Mouse (Mus musculus): ENCODE measurements around the gene Prtg.

Prtg gene

DNA sequence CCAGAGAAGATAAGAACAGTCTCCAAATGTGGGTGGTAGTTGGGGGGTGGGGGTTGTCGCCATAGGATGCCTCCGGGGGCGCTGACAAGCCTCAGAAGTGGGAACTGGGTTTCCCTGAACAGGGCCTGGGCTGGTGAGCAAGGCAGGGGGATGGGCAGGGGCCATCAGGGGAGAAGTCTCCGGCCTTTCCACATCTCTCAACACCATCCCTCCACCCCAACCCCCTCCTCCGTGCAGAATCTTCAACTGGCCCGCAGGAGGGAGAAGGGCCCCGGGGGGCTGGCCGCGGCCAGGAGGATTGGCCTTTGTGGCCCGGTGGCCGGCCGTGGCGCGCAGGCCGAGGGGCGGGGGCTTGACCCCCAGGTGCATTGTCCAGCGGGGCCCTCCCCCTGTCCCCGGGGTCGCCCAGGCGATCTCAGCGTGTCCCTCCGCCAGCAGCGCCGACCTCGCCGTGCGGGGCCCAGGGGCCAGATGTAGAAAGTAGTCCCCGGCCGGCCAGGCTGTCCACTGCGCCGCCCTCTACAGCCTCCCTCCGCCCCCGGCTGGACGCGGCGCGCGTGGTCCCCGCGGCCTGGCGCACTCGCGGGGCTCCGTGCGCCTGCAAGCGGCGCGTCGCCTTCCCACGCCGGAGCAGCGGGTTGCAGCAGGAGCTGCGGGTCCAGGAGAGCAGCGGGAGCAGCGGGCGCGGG lies at the start of gene Prtg:
TSS of gene Prtg (plus strand) at position 144 of the 689 bp plus-strand sequence.
- peak; percentile 12 for DNase-seq (ENCODE audit: low read depth, low spot score)

DNA sequence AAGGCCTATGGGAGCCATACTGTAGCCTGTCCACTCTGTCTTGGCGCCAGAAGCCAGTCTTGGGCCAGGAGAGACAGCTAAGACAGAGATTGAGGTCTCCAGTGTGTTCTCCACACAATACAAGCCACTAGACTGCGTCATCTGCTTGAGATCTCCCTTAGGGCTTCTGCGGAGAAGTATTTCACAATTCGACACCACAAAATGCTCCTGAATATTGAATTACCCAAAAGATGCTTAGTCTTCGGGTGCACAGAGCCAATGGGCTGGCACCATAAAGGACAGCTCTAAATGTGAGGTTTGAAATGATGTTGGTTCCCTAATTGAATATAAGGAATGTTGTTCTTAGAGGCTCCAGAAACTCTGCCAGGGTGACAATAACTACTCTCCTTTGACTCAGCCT lies 49.5 kb upstream of the Prtg start:
- DNase-seq (ENCODE audit: low read depth, low spot score) = no peak

DNA sequence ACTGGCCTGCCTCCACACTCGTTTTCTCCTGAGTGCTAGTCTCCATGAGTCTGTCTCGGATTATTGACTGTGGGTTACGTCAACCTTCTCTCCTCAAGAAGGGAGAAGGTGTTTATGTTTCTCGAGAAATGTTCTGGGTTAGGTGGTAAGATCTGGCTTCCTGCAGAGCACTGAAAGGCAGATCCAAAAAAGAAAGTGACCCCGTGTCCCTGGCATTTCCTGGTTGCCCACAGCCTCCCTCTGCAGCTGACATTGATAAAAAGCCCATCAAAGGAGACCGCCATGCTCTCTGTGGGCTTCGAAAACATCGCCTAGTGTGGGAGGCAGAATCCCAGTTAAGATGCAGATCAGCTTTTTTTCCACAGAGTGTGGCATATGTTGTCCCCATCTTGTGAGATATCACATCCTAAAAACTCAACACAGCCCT lies 48.0 kb upstream of the Prtg start:
- DNase-seq (ENCODE audit: low read depth, low spot score) = peak; percentile 83

DNA sequence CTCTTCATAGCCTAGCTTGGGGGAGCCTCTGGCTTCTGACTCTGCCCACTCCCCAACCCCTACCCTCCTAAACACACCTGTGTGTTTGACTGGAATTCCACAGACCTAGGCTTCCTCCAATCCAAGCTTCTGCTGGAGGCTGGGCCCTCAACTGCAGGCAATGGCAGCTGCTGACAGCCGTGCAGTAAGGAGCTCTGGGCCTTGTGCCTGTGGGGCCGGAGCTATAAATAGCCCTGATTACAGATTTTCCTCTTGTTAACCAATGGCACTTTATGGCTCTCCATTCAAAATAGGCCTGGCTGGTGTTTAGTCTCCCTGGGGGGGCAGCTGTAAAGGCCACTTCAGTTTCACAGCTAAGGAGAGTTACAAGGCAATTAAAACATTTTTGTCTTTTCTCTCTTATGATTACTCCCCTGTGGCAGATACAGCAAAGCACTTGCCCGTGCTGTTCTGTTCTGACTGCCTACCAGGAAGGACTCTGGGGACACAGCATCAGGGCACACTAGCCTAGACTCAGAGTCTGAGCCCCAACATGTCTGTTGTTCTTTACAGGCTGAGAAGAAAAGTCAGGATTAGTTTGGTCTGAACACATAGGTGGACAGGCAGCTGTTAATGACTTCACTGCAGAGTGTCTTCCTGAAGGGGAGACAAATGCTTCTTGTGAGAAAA lies 43.5 kb upstream of the Prtg start:
- DNase-seq (ENCODE audit: low read depth, low spot score) = peak; percentile 28

DNA sequence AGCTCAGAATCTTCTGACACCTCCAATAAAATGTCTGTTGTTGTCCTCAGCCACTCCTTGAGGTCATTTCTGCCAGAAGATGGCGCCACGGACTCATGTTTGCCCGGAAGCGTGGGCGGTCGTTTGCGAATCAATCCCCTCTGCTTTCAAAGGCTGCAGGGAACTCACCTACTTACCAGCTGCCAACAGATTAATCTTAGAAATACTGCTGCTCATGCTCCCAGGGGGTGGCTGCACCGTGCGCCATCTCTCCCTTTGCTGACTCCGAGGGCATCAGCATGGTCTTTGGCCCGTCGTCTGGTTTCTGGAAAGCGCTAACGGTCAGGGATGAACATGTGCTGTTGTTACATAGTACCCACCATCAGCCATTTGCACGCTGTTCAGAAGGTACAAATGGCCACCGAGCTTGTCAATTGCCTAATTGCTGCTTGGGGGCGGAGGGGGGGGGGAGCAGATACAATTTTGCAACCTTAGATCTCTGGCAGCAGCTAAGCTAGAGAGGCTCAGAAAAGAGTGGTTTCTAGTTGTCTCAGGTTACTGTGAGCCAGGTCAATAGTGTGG lies 39.8 kb upstream of the Prtg start:
- DNase-seq (ENCODE audit: low read depth, low spot score) = peak; percentile 77

DNA sequence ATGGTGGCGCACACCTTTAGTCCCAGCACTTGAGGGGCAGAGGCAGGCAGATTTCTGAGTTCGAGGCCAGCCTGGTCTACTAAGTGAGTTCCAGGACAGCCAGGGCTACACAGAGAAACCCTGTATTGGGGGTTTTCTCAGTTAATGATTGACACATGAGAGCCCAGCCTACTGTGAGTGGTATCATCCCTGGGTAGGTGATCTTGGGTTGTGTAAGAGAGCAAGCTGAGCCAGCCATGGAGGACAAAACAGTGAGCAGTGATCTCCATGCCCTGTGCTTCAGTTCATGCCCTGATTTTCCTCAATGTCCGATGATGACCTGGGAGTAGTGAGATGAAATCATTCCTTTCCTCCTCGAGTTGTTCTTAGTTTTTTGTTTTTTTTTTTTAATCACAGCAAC lies 31.7 kb upstream of the Prtg start:
- no peak for DNase-seq (ENCODE audit: low read depth, low spot score)

DNA sequence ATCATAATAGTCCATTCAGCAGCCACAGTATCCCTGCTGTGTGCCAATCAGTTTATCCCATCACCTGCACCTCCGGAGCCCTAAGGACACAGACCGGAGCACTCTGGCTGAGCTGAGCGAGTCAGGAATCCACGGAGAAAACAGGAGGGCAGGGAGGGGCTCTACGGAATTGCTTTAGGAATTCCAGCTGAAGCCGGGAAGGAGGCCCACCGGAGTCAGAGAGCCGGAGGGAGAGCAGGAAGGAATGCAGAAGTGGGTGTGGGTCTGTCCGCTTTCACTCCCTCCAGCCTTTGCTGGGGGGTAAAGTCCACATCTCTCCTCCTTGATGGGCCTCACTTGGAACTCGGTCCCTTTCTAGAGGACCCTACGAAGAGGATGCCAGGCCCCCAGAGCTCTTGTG lies 27.7 kb upstream of the Prtg start:
- no peak for DNase-seq (ENCODE audit: low read depth, low spot score)

DNA sequence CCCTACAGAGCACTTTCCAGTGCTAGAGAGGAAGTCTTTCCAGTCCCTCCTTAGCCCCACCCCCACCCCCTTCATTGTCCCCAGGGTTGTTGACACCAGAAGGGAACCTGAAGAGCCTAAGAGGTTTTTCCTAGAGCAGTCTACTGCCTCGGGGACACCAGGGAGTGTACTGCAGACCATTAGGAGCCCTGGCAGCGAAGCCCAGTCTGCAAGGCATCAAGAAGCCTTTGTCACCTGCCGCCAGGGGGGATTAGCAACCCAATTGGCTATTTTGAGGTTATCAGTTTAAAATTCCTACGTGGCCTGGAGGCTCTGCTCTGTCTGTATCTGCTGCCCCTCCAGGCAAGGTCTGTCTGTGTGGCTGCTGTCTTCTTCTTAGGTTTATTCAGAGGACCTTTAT lies 26.9 kb upstream of the Prtg start:
- DNase-seq (ENCODE audit: low read depth, low spot score) = no peak

DNA sequence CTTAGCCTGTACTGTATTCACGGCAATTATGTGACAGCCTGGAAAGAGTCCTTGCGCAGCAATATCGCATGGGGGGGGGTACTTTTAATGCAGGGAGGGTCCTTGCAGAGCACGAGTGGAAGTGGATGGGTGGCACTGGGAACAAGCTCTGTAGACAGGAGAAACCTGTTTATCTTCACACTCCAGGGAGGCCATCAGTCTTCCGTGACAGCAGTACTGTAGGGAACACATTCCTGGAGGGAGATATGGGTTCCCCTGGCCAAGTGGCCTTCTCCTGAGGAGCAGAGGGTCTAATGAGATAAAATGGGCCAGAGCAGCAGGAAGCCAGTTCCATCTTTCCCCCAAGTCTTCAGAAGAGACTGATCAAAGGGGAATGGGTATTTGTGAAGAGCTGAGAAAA lies 26.0 kb upstream of the Prtg start:
- DNase-seq (ENCODE audit: low read depth, low spot score) = no peak

DNA sequence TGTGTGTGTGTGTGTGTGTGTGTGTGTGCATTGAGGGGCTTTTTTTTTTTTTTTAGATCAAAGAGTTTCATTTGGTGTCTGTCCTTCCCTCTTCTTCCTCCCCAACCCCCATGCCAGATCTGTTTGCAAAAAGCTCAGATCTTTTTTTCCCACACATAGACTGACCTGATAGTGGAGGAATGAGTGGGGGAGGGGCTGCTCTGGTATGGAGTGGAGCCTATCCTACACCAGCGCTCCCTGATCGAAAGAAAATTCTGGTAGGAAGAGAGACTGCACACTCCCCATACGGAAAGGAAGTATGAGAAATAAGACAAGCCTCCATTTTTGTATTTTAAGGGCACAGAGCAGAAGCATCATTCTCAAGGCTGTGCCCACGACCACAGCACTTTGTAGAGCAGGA lies 25.2 kb upstream of the Prtg start:
- DNase-seq (ENCODE audit: low read depth, low spot score) = no peak

DNA sequence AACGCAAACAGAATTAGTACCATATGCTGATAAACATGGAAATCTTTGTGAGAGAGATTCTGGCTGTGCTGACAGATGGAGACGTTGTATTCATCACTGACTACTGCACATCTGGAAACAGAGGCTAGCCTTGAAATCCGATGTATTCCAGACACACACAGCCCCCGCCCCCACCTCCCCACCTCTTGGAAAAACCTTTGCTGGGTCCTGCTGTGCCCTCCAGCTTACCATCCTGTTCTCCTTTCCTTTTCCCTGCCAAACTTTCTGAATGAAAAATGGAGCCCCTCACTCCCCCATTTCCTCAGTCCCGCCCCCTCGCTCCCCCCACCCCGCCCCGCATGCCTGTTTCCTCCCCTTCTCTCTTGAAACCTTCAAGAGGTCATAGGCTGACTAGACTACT lies 24.6 kb upstream of the Prtg start:
- no peak for DNase-seq (ENCODE audit: low read depth, low spot score)

DNA sequence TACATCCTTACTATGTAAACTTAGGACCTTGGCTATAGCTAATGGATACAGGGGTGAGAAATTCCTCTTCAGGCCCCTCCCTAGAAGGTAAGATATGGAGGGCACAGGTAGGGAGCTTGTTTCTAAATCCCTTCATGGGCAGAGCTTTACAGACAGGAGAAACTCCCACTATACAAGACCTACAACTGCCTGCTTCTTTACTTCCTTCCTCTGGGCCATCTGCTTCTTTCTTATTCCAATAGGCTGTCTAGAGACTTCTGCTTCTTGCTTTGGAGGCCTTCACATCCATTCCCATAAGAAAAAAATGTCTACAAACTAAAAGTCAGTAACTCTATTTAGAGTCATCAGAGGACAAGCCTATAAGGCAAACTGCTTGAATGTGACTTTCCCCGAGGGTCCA lies 18.9 kb upstream of the Prtg start:
- DNase-seq (ENCODE audit: low read depth, low spot score) = no peak

DNA sequence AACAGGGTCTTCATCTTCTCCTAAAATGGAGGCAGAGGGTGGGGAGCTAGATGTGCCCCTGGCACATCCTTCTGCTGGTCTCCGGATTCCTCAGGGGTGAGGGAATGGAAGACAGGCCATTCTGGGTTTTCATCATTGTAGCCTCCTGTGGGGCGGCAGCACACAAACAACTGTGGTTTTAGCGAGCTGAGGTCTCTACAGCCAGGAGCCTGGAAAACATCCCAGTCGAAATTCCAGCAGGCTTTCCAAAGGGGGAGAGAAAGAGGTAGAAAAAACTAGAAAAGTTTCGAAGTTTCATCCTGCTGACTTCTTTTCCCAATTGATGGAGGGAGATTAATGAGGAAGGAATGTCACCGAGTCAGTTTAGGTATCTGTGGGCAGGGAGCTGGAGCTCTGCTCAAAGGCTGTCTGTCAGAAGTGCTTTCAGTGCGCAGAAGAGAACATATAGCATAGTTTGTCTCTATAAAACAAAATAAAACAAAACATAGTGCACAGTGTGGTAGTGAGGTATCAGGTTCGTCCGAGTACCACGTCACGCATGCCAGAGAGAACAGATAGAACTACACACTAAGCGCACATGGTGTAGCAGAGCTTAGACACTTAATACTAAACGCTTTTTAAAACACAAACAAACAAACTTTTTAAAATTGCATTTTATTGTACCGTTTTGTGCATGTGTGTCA lies 16.0 kb upstream of the Prtg start:
- no peak for DNase-seq (ENCODE audit: low read depth, low spot score)

DNA sequence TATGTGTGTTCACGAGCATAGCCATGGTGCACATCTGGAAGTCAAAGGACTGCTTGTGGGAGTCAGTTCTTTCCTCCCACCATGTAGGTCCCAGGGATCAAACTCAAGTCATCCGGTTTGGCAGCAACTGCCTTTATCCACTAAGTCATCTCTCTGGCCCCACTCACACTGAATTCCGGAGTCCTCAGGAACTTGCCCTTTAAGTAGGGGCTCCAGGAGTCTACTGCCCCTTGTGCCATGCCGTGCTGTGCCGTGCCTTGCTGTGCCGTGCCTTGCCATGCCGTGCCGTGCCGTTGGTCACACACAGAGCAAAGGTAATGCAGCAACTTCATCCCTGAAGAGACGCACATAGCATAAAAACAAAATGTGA lies 15.5 kb upstream of the Prtg start:
- DNase-seq (ENCODE audit: low read depth, low spot score) = no peak

DNA sequence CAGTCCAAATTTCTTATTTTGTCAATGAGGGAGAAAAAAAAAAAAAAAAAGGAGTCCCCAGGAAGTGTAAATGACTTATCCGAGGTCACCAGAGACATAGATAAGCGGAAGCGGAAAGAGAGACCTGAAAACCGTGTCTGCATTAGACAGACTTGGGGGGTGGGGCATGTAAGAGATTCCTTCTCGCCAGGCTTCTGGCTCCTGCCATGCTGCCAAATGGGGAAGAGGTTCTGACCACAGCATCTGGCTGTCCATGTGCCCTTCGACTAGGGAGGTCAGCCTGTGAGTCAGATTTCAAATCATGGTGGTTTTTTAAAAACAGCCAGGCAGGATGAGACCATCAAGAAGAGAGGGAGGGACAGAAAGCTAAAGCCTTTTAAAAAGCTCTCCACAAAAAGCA lies 15.0 kb upstream of the Prtg start:
- DNase-seq (ENCODE audit: low read depth, low spot score) = no peak

DNA sequence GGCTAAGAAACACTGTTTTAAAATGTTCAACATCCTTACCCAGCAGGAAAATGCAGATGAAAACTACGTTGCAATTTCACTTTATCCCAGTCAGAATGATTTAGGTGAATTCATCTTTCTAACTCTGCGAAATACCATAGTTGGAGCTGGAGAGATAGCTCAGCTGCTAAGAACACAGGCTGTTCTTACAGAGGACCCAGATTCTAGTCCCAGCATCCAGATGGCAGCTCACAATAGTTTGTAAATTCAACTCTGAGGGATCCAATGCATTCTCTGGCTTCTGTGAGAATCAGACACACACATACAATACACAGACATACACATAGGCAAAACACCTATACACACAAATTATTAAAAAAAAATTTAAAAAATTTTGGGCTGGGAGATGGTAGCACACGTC lies 11.4 kb upstream of the Prtg start:
- peak; percentile 9 for DNase-seq (ENCODE audit: low read depth, low spot score)

DNA sequence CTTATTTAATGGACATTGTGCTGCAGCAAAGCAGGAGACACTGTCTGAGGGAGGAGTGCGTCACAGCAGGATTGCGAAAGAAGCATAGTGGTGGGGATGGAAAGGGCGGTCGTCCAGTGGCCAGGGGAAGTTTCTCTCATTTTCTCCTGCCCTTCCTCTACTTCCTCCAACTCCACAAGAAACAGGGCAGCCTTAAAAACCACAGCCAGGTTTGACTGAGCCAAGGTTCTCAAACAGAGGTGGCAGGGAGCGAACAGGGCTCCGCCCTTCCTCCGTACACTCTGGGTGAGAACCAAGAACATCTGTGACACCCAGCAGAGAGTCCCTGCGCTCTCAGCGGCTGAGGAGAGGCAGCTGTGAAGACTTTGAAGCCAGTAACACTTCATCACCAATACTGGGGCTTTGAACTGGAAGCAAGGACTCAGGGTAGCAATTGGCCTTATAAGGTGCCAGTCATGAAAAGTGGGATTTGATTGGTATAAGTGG lies 9.5 kb upstream of the Prtg start:
- DNase-seq (ENCODE audit: low read depth, low spot score) = no peak

DNA sequence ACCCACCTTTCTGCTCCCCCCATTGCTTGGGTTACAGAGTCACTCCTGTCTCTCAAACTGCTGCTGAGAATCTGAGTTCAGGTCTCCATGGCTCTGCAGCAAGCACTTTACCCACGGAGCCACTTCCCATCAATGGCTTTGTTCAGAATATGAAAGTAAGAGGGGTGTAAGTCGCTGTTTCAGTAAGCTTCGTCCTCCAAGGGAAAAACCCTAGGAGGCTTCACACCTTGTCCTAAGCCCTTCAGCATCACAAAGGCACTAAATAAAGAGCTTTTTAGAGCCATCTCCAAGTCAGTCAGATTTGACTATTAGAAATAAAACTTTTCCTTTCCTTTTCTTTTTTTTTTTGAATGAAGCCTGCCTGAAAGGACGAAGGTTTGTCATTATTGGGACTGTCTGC lies 3.4 kb upstream of the Prtg start:
- no peak for DNase-seq (ENCODE audit: low read depth, low spot score)

DNA sequence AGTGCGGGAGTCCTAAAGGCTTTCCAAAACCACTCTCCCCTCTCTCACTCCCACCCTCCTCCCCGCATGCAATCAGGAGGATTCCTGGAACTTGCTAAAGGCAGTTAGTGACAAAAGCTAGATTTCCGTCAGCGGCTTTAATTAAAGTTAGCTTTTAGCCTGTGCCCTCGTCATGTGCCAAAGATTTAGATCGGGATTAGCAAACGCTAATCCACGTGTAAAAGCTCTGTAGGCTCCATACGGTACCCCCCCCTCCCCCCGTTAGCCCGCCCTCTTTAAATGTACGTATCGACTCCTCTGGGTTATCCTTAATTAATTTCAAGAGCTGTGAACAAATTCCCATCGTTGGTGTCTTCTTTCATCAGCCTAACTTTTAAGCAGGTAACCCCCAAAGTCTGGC lies 528 bp upstream of the Prtg start:
- no peak for DNase-seq (ENCODE audit: low read depth, low spot score)

DNA sequence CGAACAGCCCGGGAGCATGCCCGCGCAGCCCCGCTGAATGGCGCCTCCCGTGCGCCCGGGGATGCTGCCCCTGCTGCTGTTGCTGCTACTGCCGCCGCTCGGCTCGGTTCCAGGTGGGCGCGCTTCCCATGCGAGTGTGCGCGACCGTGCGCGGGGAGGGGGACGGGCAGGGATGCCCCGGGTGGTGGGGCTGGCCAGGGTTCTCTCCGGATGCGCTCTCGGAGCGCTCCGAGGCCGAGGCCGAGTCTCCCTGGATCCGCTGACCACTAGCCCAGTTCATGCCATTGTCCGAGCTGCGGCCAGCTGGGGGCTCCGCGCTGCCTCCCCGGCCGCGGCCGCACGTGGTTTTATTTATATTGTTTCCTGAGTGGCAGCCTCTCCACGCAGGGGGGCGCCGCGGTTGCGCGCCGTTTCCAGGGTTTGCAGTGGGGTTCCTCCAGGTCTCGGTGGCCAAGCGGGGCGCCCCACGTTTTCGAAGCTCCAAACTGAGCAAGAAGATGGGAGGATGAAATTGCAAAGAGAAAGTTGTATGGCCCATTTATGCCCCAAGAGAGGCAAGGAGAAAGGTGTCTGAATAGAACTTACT lies 839 bp downstream of the Prtg start:
- peak; percentile 15 for DNase-seq (ENCODE audit: low read depth, low spot score)

DNA sequence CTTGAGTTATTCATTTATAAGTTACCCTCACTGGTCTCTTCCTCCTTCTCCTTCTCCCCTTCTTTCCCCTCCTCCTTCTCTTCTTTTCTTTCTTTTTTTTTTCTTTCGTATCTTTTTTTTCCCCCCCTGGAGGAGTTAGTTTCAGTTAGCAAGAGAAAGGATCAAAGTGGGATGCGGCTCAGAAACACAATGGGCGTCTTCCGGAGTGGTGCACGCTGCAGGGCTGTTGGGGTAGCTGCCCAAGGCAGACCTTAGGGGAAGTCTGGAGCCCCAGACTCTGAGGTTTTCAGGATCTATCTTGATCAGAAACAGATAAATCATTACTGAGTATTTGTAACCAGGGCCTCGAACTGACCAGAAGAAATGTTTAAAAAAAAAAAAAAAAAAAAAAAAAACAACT lies 1.5 kb downstream of the Prtg start:
- no peak for DNase-seq (ENCODE audit: low read depth, low spot score)

DNA sequence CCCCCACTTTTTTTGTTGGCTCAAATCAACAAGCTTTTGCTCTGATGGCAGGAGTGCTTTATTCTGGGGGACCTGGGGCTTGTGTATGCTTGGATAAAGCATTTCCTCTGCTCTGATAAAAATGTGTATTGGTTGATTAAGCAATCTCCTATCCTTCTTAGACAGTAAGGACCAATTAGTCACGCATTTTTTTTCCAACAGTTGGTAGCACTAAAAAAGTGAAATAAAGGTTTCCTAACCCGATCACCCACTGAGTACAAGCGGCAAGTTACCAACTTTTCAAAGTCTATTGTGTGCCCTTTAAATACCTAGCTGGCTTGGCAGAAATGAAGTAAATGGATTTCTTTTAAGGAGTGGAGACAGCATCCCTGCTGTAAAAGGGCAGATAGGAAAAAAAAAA lies 1.9 kb downstream of the Prtg start:
- no peak for DNase-seq (ENCODE audit: low read depth, low spot score)

Data from telencephalon, adult 2 months (tissue).